Mouse (Mus musculus) heart, embryonic 16.5 days (tissue): ENCODE measurements around the gene Tmem110. TPM values are rescaled to one million over a fixed set of nuclear protein-coding genes. Genes with fewer than 3 reads are reported as not detected.

Source experiments
- ATAC-seq: fragments of 200-750 bp; cut with Nextera tagmentation; replicated peaks from 2 replicates; pipeline ENCODE4 v1.8.0; 2017; ENCODE audit warnings: moderate number of reproducible peaks; ENCODE audit not compliant: insufficient read depth, low FRiP score; ENCODE audit errors: extremely low read depth
- H3K27ac ChIP-seq: fragments of 300-500 bp; sonication (generic); 2 replicates; pipeline ENCODE4 v1.5.1; 2014; ENCODE audit warnings: mild to moderate bottlenecking, low read length, control low read depth, moderate library complexity
- H3K27me3 ChIP-seq: fragments of 300-500 bp; sonication (generic); 2 replicates; pipeline ENCODE4 v1.6.1; 2014; ENCODE audit warnings: low read length, mixed read lengths; ENCODE audit not compliant: control insufficient read depth, insufficient read depth
- H3K36me3 ChIP-seq: fragments of 300-500 bp; sonication (generic); 2 replicates; pipeline ENCODE4 v1.6.1; 2014; ENCODE audit not compliant: control insufficient read depth, insufficient read depth
- H3K4me1 ChIP-seq: fragments of 300-500 bp; sonication (generic); 2 replicates; pipeline ENCODE4 v1.6.1; 2014; ENCODE audit warnings: low read length, mixed read lengths; ENCODE audit not compliant: control insufficient read depth, insufficient read depth
- H3K4me2 ChIP-seq: fragments of 300-500 bp; sonication (generic); 2 replicates; pipeline ENCODE4 v1.6.1; 2014; ENCODE audit warnings: low read depth, mild to moderate bottlenecking, control low read depth, low read length
- H3K4me3 ChIP-seq: fragments of 300-500 bp; sonication (generic); 2 replicates; pipeline ENCODE4 v1.5.1; 2014; ENCODE audit warnings: mild to moderate bottlenecking, control low read depth, low read length
- H3K9ac ChIP-seq: fragments of 300-500 bp; sonication (generic); 2 replicates; pipeline ENCODE4 v1.6.1; 2014; ENCODE audit warnings: low read length, control low read depth
- H3K9me3 ChIP-seq: fragments of 300-500 bp; sonication (generic); replicated peaks from 2 replicates; pipeline ENCODE4 v1.6.1; 2016; ENCODE audit warnings: low read length; ENCODE audit not compliant: control insufficient read depth
- WGBS: fragments of 180-500 bp; shearing (Covaris S2); extraction: QIAGEN DNeasy Blood & Tissue Kit; methylation state at CpG from one replicate; pipeline ENCODE4 v1.1.7; 2014; 5-methylcytosine and 5-hydroxymethylcytosine counted together
- polyA plus RNA-seq: library from polyadenylated mRNA; unstranded; fragments of >200 nt; fragmentation: Nextera tagmentation; extraction: Ambion mirVana; gene quantifications from 2 replicates; pipeline ENCODE4 v1.2.1, GENCODE M21; 2015

Tmem110 gene
- polyA plus RNA-seq, 1 experiment from 2014 or later: 13.2 TPM

- H3K9ac ChIP-seq: no peak overlapping the region
- H3K4me2 ChIP-seq: no peak overlapping the region
- H3K4me3 ChIP-seq: no peak overlapping the region
- H3K27ac ChIP-seq: no peak overlapping the region
- WGBS: 74% methylated on average over 8 of the region's 8 CpGs
- no peaks in the 10 kb centered on the region for H3K27me3 ChIP-seq
- no peaks in the 10 kb centered on the region for H3K9me3 ChIP-seq
- H3K36me3 ChIP-seq: no peaks in the 10 kb centered on the region
- no peak for ATAC-seq
- H3K4me1 ChIP-seq: peaks cover 3% of the 10 kb centered on the region; the same call in 1 of the 2 replicates
Measured at GRCm38 (mm10) chr14:30880251-30880650, 54.9 kb downstream of the Tmem110 start.

DNA sequence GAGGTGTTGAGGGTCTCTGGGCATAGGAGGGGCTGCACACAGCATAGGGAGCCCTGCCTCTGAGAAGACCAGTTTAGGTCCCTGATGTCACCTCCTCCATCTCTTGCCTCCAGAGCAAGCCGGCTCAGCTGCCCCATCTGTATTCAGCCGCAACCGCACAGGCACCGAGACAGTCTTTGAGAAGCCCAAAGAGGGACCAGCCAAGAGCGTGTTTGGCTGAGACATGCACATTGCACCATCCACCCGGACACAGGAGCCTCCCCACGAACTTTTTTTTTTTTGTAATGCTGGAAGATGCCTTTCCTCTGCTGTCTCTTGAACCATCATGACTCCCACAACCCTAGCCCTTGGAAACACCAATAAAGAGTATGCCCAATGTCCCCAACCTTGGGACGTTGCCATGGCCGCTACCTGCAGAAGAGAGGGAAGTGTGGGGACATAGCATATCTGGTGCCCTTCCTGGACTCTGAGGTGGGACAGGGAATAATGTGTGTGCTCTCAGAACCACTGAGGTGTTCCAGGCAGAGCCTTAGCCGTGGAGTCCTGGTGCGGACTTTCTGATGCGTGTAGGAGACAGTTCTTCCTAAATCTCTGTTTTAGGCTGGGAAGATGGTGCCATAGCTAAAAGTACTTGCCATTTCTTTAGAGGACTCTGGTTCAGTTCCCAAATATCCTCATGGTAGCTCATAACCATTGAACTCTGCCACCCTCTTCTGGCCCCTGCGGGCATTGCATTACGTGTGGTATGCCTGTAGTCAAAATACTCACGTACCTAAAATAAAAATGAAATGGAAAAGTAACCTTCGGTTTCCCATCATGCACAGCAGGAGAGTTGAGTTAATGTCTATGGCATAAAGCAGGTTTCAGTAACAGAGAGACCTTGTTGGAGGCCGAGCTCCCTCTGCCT, 55.7 kb downstream of the Tmem110 start:
- Histone ChIP-seq H3K4me3 (no peak overlapping the region), H3K4me1 (peaks cover 3% of the 10 kb centered on the region; the same call in 1 of the 2 replicates), H3K27me3 (no peaks in the 10 kb centered on the region), H3K4me2 (no peak overlapping the region), H3K27ac (no peak overlapping the region), H3K9ac (no peak overlapping the region), H3K9me3 (no peaks in the 10 kb centered on the region), H3K36me3 (no peaks in the 10 kb centered on the region)
- WGBS: 74% methylated on average over 17 of the region's 17 CpGs
- no peak for ATAC-seq

- H3K4me3 ChIP-seq: no peak overlapping the region
Measured at GRCm38 (mm10) chr14:30881718-30882108, 56.3 kb downstream of the Tmem110 start.

GRCm38 (mm10) chr14:30885298-30885697, 59.9 kb downstream of the Tmem110 start:
- no peak for ATAC-seq
- no peak overlapping the region for H3K4me2 ChIP-seq
- peaks cover 6% of the 10 kb centered on the region; the same call in 1 of the 2 replicates for H3K4me1 ChIP-seq
- no peak overlapping the region for H3K4me3 ChIP-seq
- H3K9ac ChIP-seq: no peak overlapping the region
- WGBS: 11% methylated on average over 3 of the region's 3 CpGs
- no peaks in the 10 kb centered on the region for H3K9me3 ChIP-seq
- H3K36me3 ChIP-seq: no peaks in the 10 kb centered on the region
- no peaks in the 10 kb centered on the region; the same call in 1 of the 2 replicates for H3K27me3 ChIP-seq
- H3K27ac ChIP-seq: no peak overlapping the region

More at GRCm38 (mm10) chr14:30881718-30882108, 56.3 kb downstream of the Tmem110 start:
- Histone ChIP-seq H3K27me3 (no peaks in the 10 kb centered on the region), H3K4me2 (no peak overlapping the region), H3K9ac (no peak overlapping the region), H3K4me1 (peaks cover 3% of the 10 kb centered on the region; the same call in 1 of the 2 replicates), H3K9me3 (no peaks in the 10 kb centered on the region), H3K27ac (no peak overlapping the region), H3K36me3 (no peaks in the 10 kb centered on the region)
- WGBS: 90% methylated on average over 3 of the region's 3 CpGs
- ATAC-seq: no peak

- Histone ChIP-seq H3K4me3 (no peak within 1 kb of the TSS), H3K9ac (no peak within 1 kb of the TSS), H3K9me3 (no peaks in the 10 kb centered on the region), H3K4me2 (no peak within 1 kb of the TSS), H3K4me1 (peaks cover 6% of the 10 kb centered on the region; the same call in 1 of the 2 replicates), H3K27me3 (no peaks in the 10 kb centered on the region; the same call in 1 of the 2 replicates), H3K36me3 (no peaks in the 10 kb centered on the region), H3K27ac (no peak within 1 kb of the TSS)
- WGBS: 77% methylated on average over 3 of the region's 3 CpGs
- ATAC-seq: no peak
Measured at GRCm38 (mm10) chr14:30886204-30886603, 60.8 kb downstream of the Tmem110 start, which contains the start of gene Itih4. Gene Itih4, plus strand, starts transcription at chr14:30886476.

DNA sequence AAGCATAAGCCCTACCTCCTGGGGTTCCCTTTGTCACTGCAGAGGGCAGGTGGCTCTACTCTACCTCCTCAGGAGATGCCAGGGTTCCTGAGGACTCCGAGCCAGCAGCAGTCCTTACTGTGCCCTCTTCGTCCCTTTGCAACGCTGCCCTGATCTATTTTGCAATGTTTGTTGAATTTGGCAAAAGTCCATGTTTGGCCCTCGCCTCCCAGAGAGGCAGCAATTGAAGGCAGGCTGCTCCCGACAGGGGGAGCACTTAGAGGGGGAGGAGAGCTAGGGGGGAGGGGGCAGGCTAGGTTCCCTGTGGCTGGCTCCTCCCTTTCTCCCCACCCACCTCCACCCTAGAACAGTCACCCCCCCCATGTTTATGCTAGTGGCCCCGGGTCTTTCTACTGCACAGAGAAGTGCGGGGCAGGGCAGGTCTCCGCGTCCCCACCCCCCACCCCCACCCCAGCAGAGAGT, 62.9 kb downstream of the Tmem110 start:
- H3K4me2 ChIP-seq: peak overlapping the region; percentile 36; the same call in 1 of the 2 replicates

DNA sequence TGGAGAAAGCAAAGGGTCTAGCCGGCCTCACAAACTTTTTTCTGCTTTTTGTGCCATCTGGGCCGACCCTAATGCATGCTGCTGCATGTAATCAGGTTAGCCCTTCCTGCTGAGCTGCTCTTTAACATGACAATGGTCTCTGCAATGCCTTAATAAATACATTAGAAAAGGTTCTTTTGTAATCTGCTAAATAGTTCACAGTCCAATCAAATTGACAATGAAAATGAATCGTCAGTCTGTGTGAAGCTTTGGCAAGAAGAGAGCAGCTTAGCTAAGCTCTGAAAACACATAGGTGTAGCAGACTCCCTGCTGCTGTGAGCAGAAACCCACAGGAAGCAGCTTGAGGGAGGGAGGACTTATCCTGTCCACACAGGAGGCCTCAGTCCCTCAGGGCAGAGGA, 74.6 kb downstream of the Tmem110 start:
- Histone ChIP-seq H3K4me3 (no peak overlapping the region), H3K27me3 (no peaks in the 10 kb centered on the region), H3K4me1 (no peaks in the 10 kb centered on the region), H3K9ac (no peak overlapping the region), H3K9me3 (no peaks in the 10 kb centered on the region), H3K27ac (no peak overlapping the region), H3K4me2 (no peak overlapping the region), H3K36me3 (no peaks in the 10 kb centered on the region)
- no peak for ATAC-seq
- WGBS: 57% methylated on average over 3 of the region's 3 CpGs

More for the DNA sequence above, 62.9 kb downstream of the Tmem110 start:
- no peaks in the 10 kb centered on the region for H3K9me3 ChIP-seq
- ATAC-seq: peak; percentile 43; the same call in 1 of the 2 replicates
- no peak overlapping the region for H3K4me3 ChIP-seq
- no peaks in the 10 kb centered on the region for H3K36me3 ChIP-seq
- 9% methylated on average over 9 of the region's 9 CpGs for WGBS
- peaks cover 6% of the 10 kb centered on the region; the same call in 1 of the 2 replicates for H3K4me1 ChIP-seq
- H3K27me3 ChIP-seq: no peaks in the 10 kb centered on the region; the same call in 1 of the 2 replicates
- H3K9ac ChIP-seq: no peak overlapping the region
- H3K27ac ChIP-seq: no peak overlapping the region

- ATAC-seq: no peak
- Histone ChIP-seq H3K27ac (no peak overlapping the region), H3K9me3 (no peaks in the 10 kb centered on the region), H3K4me2 (no peak overlapping the region), H3K27me3 (no peaks in the 10 kb centered on the region), H3K9ac (no peak overlapping the region), H3K36me3 (no peaks in the 10 kb centered on the region), H3K4me1 (no peaks in the 10 kb centered on the region), H3K4me3 (no peak overlapping the region)
- WGBS: 82% methylated on average over 5 of the region's 5 CpGs
Measured at GRCm38 (mm10) chr14:30902628-30903027, 77.2 kb downstream of the Tmem110 start.

DNA sequence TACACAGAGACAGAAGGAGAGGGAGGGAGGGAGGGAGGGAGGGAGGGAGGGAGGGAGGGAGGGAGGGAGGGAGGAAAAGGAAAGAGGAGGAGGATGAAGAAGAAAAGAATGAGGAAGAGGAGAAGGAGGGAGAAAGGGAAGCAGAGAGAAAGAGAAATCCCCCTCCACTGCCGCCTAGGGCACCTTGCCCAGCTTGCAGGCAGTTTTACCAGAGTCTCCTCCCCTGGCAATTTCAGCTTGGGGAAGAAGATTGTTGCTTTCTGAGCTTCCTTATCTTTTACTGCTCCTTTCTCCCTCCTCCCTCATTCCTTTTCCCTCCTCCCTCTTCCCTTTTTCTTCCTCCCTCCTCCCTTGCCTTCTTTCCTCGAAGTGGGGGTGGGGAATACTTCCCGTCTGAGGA, 77.6 kb downstream of the Tmem110 start:
- H3K9ac ChIP-seq: no peak overlapping the region
- no peak overlapping the region for H3K4me2 ChIP-seq
- no peak overlapping the region for H3K27ac ChIP-seq
- no peaks in the 10 kb centered on the region for H3K4me1 ChIP-seq
- no peak overlapping the region for H3K4me3 ChIP-seq
- no peaks in the 10 kb centered on the region for H3K27me3 ChIP-seq
- no peaks in the 10 kb centered on the region for H3K36me3 ChIP-seq
- 60% methylated on average over 3 of the region's 3 CpGs for WGBS
- no peaks in the 10 kb centered on the region for H3K9me3 ChIP-seq
- no peak for ATAC-seq
